Mouse (Mus musculus): ENCODE results near the gene Vti1a.

GRCm38 (mm10) chr19:55401638-55402037, 85.5 kb downstream of the Vti1a start:
- TF ChIP-seq ZNF384 (IDR thresholded peaks at IDR 0.05; ENCODE audit: low read depth, low read length) (no peak), HCFC1 (IDR thresholded peaks at IDR 0.05; ENCODE audit: borderline replicate concordance, insufficient read depth, low read length) (no peak), MAFK (IDR thresholded peaks at IDR 0.05; ENCODE audit: insufficient read depth, low read depth, low read length) (no peak), CHD2 (IDR thresholded peaks at IDR 0.05; ENCODE audit: low read depth, low read length) (no peak), ZC3H11A (IDR thresholded peaks at IDR 0.05; ENCODE audit: borderline replicate concordance, low read depth, low read length) (no peak)

Data from ES-E14 (cell line).